Mouse (Mus musculus) retina, postnatal 7 days (tissue): ENCODE measurements around the gene Trit1.
"Not testable (repeated sequence)": the region's sequence is repeated elsewhere in the genome, so short reads cannot be mapped to it uniquely, and the experiment has no call there.

ENCODE experiments used
- DNase-seq: peaks from one replicate; pipeline ENCODE4 v3.0.0-alpha.2; 2012; ENCODE audit warnings: low read depth, low spot score

Gene Trit1

GRCm38 (mm10) chr4:123016451-123016957, at the start of gene Trit1:
Trit1 (plus strand) TSS chr4:123016597.
- DNase-seq = peak; percentile 90

DNA sequence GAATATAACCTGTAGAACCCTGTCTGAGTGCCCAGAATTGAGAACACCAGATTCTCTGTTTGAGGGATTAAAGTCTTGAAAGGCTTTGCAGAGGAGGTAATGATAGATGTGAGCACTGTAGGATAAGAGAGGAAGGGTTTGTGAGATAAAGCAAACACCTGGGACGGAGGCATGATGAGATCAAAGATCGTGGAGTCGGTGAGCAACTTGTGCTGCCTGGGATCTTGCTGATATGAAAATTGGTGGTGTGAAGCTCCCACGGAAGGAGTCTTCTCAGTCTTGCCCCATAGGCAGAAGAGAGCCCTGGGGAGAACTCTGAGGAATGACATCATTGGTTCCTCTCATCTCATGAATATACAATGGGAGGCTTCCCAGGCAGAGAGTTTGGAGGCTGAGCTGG, 48.3 kb upstream of the Trit1 start:
- no peak for DNase-seq

GRCm38 (mm10) chr4:122971191-122971590, 45.2 kb upstream of the Trit1 start:
- no peak for DNase-seq

DNA sequence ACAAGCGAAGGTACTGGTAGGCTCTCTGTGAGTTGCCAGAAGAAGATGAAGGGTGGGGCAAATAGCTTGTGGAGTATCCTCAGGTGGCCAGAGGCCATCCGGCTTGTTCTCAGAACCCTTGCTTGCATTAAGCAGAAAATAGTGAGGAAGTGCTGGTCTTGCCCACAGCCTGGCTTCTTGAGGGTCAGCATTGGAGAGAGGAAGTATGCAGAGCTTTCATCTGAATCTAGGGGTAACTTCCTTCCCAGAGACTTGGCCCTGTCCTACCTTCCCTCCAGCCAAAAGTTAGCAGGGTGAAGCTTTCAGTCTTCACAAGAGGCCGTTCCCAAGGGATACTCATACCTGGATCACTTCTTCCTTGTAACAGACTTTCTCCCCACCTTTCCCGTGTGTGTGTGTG, 44.8 kb upstream of the Trit1 start:
- DNase-seq = no peak

DNA sequence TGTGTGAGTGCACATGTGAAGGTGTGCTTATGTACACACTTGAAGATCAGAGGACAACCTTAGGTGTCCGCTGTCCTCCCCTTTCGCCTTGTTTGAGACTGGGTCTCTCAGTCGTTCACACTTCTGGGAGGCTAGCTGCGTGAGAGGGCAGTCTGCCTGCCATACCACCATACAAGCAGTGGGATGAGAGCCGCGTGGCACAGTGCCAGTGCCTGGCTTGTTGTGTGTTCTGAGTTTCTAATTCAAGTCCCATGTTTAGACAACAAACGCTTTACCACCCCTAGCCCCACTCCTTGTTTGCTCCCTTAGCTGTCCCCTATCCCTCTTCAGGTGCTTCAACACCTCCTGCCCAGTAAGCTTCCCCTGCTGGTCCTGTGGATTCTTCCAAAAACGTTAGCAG, 44.3 kb upstream of the Trit1 start:
- no peak for DNase-seq

DNA sequence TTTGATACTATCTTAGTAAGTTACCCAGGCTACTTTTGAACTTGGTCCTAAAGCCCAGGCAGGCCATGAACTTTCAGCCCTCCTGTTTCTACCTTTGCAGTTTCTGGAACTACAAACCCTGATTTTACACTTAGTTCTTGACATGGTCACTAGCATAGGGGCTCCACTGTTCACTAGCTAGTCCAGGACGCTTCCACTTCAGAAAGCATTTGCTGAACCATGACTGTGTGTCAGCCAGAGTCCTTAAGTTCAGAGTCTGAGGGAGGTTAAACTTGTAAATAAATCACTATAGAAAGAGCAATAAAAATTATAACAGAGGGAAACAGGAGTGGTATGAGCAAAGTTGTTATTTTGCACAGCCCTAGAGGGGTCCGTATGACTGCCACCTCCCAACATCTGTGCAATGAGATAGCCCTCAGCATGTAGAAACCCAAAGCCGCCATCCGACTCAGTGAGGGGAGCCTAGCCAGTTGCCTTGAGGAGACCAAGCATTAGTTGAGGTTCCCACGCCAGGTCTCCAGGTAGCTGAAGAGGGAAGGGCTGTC, 41.3 kb upstream of the Trit1 start:
- DNase-seq = no peak

GRCm38 (mm10) chr4:122976885-122977284, 39.5 kb upstream of the Trit1 start:
- no peak for DNase-seq

DNA sequence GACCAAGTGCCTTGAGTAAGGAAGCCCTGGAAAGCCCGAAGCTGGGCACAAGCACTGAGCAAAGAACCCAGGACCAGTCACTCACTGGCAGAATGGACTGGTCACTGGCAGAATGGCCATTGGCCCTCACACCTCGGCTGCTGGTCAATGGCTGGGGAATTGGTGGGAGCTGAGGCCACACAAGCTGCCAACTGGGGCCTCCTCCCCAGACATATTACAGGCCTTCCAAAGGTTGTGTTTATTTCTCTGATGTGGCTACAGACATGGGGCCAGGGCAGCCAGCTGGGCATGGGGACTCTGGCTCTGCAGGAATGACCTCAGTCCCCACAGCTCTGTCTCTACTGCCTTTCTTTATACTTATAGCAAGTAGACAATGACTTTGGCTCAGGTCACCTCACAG, 37.5 kb upstream of the Trit1 start:
- no peak for DNase-seq

- no peak for DNase-seq
Measured at GRCm38 (mm10) chr4:122979826-122980225, 36.6 kb upstream of the Trit1 start.

DNA sequence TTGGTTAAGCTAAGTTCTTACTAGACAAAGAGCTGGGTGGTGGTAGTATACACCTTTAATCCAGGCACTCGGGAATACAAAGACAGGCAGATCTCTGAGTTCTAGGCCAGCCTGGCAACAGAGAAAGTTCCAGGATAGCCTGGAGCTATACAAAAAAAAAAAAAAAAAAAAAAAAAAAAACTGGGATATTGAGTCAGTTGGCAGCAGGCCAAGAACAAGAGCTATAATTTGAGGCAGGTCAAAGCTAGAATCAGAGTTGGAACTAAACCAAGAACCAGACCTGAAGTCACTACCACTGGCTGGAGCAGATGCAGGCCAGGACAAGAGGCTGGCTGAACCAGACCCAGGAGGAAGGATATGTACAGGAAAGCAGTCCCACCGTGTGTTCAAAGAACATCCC, 35.7 kb upstream of the Trit1 start:
- no peak for DNase-seq

- no peak for DNase-seq
Measured at GRCm38 (mm10) chr4:122981238-122981637, 35.2 kb upstream of the Trit1 start.

DNA sequence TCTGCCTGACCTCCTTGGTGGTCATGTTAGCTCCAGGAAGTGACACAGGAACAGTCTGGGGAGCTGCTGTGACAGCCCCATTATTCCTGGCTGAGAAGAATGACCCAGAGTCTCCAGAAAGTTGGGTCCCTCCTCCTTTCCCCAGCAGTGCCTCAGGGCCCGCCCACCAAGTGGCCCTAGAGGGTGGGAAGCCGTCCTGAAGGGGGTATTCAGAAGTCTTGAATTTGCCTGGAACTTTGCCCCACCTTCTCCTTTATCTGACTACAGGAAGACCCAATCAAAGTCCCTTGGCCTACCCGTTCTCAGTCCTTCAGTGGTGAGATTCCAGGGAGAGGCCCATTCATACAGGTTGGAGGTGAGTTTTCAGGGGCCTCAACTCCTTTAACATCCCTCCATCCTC, 34.5 kb upstream of the Trit1 start:
- no peak for DNase-seq

DNA sequence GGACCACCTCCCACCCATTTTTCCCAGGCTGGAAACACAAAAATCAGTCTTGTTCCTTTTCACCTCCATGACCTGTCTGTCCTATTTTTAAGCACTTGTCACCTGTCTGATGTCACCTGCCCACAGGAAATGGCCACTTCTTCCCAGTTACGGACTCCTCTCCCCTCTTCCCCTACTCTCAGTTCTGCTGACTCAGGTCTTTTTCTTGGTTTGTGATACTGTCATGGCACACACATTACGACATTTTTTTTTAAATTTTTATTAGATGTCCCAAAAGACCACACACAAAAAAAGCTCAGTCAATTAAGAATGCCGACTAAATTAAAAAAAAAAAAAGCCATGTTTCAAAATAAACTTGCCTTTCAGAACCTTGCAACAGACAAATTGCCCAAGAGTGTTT, 33.9 kb upstream of the Trit1 start:
- no peak for DNase-seq

DNA sequence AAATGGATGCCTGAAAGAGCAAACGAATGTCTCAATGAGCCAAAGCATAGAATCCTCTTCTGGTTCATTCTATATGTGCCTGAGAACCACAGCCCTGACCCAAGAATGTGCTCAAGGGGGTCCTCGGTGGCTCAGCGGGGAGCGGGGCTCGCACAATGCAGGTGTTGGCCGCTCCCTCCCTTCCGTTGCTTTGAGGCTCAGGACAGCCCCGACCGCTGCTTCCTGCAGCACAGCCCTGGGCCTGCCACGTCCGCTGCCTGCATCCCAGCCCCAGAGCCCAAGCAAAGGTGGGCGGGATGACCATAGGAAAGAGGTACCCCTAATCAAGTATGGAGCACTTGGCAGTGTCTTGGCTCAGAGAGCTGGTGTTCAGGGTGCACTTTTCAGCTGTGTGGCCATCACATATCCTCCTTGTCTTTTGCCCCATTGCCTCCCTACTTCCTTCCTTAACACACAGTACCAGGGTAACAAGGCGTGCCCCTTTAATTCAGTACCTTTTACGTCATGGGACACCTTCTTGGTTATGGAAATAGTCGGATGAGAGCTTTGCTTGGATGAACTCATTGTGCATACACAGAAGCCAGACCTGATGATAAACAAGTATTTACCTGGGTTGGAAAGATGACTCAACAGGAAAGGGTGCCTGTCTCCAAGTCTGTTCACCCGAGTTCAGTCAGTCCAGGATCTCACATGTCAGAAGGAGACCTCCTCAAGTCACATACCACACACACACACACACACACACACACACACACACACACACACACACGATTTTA, 32.7 kb upstream of the Trit1 start:
- no peak for DNase-seq

- DNase-seq = peak; percentile 65
Measured at GRCm38 (mm10) chr4:122985110-122985509, 31.3 kb upstream of the Trit1 start.

DNA sequence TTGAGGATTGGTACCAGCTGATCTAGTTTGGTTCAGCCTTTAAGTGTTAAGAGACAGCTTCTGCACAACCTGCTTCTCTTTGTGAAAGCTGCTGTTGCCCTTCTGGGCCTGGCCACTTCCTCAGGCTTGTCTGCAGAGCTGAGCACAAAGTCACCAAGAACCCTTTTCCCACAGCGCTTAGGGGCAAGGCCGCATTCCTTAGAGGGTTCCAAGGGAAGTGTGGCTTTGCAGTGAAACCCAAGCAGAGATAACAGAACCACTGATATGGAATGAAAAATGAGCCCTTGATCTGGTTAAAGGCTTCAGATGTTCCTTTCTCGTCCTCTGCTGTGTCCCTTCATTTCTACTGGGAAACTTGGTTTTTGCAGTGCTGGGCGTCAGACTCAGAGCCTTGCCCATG, 29.0 kb upstream of the Trit1 start:
- no peak for DNase-seq

DNA sequence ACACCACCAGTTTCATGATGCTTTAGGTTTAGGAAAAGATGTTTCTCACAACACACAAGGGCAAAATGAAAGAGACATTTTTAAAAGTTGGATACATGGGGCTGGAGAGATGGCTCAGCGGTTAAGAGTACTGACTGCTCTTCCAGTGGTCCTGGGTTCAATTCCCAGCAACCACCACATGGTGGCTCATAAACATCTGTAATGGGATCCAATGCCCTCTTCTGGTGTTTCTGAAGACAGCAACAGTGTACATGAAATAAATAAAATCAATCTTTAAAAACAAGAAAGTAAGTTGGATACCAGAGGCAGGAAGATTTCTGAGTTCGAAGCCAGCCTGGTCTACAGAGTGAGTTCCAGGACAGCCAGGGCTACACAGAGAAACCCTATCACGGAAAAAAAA, 28.4 kb upstream of the Trit1 start:
- not testable (repeated sequence) for DNase-seq

GRCm38 (mm10) chr4:122991177-122991576, 25.2 kb upstream of the Trit1 start:
- DNase-seq = no peak

- DNase-seq = no peak
Measured at GRCm38 (mm10) chr4:122992276-122992675, 24.1 kb upstream of the Trit1 start.

GRCm38 (mm10) chr4:122995404-122996220, 20.8 kb upstream of the Trit1 start, which contains the start of gene Mycl:
Mycl (plus strand) TSS chr4:122995652.
- DNase-seq = peak; percentile 76

- no peak for DNase-seq
Measured at GRCm38 (mm10) chr4:122996221-122996617, 20.2 kb upstream of the Trit1 start.

DNA sequence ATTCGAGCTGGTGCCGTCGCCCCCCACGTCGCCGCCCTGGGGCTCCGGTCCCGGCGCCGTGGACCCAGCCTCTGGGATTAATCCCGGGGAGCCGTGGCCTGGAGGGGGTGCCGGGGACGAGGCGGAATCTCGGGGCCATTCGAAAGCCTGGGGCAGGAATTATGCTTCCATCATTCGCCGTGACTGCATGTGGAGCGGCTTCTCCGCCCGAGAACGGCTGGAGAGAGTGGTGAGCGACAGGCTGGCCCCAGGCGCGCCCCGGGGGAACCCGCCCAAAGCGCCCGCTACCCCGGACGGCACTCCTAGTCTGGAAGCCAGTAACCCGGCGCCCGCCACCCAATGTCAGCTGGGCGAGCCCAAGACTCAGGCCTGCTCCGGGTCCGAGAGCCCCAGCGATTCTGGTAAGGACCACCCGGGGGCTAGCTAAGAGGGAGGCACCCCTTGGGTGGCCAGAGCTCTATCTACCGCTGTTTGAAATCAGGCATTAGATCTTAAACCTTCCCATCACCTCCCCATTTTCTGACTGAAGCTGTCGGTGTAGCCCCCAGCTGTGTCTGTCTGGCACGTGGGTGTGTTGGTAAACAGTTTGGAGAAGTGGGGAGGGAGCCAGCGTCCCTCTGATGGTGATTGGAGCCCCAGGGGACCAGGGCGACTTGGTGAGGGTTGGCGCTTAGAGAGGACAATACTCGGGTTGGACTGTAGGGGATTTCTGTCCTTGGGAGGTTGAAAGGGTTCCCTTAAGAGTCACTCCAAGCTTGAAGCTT, 19.6 kb upstream of the Trit1 start:
- DNase-seq = no peak
